Mouse (Mus musculus) ovary, postnatal 14 days (tissue): ENCODE measurements around the gene Tm2d3.
A peak's percentile ranks its signal among the peaks of the same experiment; 100 is the strongest.

Experiments
- DNase-seq: peaks from one replicate; pipeline ENCODE4 v3.0.0; 2022; ENCODE audit warnings: low spot score

Gene Tm2d3

GRCm38 (mm10) chr7:65690869-65691268 lies at the start of gene Tm2d3:
TSS of gene Tm2d3 (plus strand) at chr7:65691169.
- no peak for DNase-seq

GRCm38 (mm10) chr7:65642371-65643304 lies 48.3 kb upstream of the Tm2d3 start:
- DNase-seq = no peak

- DNase-seq = no peak
These were observed 47.0 kb upstream of the Tm2d3 start for GRCm38 (mm10) chr7:65643861-65644421.

- DNase-seq = peak; percentile 87
These were observed 46.2 kb upstream of the Tm2d3 start, which contains the start of gene Tarsl2 for GRCm38 (mm10) chr7:65644643-65645351. TSS of gene Tarsl2 (plus strand) at chr7:65644898.

GRCm38 (mm10) chr7:65645996-65646395 lies 45.0 kb upstream of the Tm2d3 start:
- no peak for DNase-seq

GRCm38 (mm10) chr7:65650662-65651061 lies 40.3 kb upstream of the Tm2d3 start:
- no peak for DNase-seq

- DNase-seq = no peak
These were observed 33.4 kb upstream of the Tm2d3 start for GRCm38 (mm10) chr7:65657490-65658120.

- no peak for DNase-seq
These were observed 27.7 kb upstream of the Tm2d3 start for GRCm38 (mm10) chr7:65663225-65663790.

- DNase-seq = no peak
These were observed 27.1 kb upstream of the Tm2d3 start for GRCm38 (mm10) chr7:65663886-65664285.

GRCm38 (mm10) chr7:65667491-65667890 lies 23.5 kb upstream of the Tm2d3 start:
- no peak for DNase-seq

- DNase-seq = no peak
These were observed 12.9 kb upstream of the Tm2d3 start for GRCm38 (mm10) chr7:65678050-65678449.

- no peak for DNase-seq
These were observed 11.9 kb upstream of the Tm2d3 start for GRCm38 (mm10) chr7:65678900-65679595.

- no peak for DNase-seq
These were observed 9.8 kb upstream of the Tm2d3 start for GRCm38 (mm10) chr7:65681166-65681565.

GRCm38 (mm10) chr7:65684256-65684835 lies 6.6 kb upstream of the Tm2d3 start:
- no peak for DNase-seq

GRCm38 (mm10) chr7:65686664-65687063 lies 4.3 kb upstream of the Tm2d3 start:
- DNase-seq = no peak

GRCm38 (mm10) chr7:65691929-65692605 lies 1.1 kb downstream of the Tm2d3 start:
- no peak for DNase-seq

GRCm38 (mm10) chr7:65692883-65693282 lies 1.9 kb downstream of the Tm2d3 start:
- DNase-seq = peak; percentile 42

GRCm38 (mm10) chr7:65693301-65693821 lies 2.4 kb downstream of the Tm2d3 start:
- peak; percentile 94 for DNase-seq

- DNase-seq = no peak
These were observed 5.5 kb downstream of the Tm2d3 start for GRCm38 (mm10) chr7:65696450-65696849.

- DNase-seq = no peak
These were observed 11.1 kb downstream of the Tm2d3 start for GRCm38 (mm10) chr7:65702076-65702475.
